Mouse (Mus musculus): ENCODE data around the gene Nsfl1c.

The Nsfl1c gene

DNA sequence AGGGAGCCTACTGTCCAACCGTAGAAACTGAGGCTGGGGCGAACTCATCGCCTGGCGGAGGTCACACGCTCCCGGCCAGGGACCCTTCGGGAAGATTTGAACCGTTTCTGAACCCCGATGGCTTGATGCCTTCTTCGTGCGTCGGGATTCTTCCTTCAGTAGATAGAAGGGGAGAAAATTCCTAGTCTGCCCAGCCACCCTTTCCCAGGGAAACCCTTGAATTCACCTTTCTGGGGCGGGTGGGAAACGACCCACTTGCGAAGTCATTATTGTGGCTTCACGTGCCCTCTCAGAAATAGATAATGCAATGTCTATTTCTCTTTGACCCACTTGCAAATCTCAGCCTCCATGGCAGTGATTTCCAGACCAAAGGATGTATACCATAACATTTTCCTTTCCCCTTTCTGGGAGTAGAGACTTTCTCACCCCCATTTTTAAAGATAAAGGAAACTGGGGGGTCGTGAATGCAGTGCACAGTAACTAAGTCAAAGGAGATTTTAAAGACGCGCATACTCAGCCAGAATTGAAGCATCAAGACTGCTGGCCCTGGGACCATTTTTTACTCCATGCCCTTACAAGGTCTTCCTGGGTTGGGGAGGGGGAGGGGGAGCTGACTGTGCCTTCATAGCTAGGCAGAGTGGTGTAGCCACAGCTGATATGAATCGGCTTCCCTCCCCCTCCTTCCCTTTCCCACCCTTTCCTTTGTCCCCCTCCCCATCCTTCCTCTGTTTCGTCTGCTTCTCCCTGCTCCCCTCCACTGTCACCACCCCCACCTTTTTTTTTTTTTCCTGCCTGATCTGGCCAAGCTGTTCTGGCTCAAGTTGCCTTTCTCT is 49.3 kb downstream of the Nsfl1c start:
- peak; percentile 48 for DNase-seq (ENCODE audit: extremely low spot score, low spot score)

GRCm38 (mm10) chr2:151544673-151545072 is 50.7 kb downstream of the Nsfl1c start:
- DNase-seq (ENCODE audit: extremely low spot score, low spot score), result no peak

DNA sequence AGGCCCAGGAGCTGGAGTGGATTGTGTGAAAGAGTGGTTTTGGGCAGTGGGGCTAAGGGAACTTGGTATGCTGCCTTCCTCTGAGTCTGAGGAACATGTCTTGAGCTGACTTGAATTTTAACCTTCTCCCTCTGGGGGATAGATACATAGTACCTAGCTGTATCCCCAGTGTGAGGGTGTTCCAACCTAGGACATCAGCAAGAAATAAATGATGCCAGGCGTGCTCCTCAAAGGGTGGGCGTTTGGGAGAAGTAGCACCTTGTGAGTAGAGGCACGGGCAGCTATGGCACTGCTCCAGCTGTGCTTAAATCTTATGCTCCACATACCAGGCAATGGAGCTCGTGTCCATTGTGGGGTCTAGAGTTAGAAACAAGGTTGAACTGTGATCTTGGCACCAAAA is 52.6 kb downstream of the Nsfl1c start:
- DNase-seq (ENCODE audit: extremely low spot score, low spot score), result no peak

GRCm38 (mm10) chr2:151549615-151550121 is 55.7 kb downstream of the Nsfl1c start:
- DNase-seq (ENCODE audit: extremely low spot score, low spot score), result no peak

Data from neural tube, embryonic 10.5 days (tissue).